In the genomic region with DNA sequence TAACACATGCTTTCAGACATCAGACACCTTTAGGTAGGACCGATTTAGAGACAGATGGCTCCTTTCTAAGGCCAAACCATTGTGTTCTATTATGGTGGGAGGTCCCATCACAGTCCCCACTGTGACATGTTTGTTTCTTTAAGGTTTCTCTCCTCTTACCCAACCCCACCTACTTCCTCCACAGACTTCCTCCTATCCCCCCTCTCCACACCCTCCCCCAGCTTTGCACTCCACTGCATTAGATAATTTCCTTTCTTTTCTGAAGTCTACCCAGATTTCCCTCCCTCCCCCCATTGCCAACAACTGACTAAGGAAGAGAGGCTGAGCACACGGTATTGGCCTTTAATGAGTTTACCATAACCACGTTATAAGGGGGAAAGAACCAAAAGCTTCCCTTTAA, we compare ENCODE assay signal across 8 mouse cellular contexts.
A peak's percentile ranks its signal among the peaks of the same experiment; 100 is the strongest.
DNase-seq lines count a peak whose midpoint lies in the region; ATAC-seq and TF ChIP-seq lines count a peak whose summit lies in the region.

No protein-coding gene starts in this region.

- DNase-seq in kidney, adult 9 months, result peak; percentile 51
- no peak for DNase-seq in kidney, adult 11 months
- no peak for DNase-seq in liver, postnatal 0 days
- no peak for DNase-seq in layer of hippocampus, postnatal 25 days (ENCODE audit: extremely low spot score in 1 of 2, low spot score in 1 of 2)
- no peak for DNase-seq in layer of hippocampus, adult 8-10 months (ENCODE audit: low spot score in 2 of 2)

- H3K9me3 ChIP-seq in hindbrain, embryonic 13.5 days, result no peaks in the 10 kb centered on the region
- H3K9me3 ChIP-seq in liver, postnatal 0 days (ENCODE audit: low read length), result no peaks in the 10 kb centered on the region
- H3K9me3 ChIP-seq in stomach, embryonic 16.5 days (replicated peaks; ENCODE audit: control insufficient read depth, low read length), result no peaks in the 10 kb centered on the region

- TF ChIP-seq CTCF in cortical plate, adult 2 months (IDR thresholded peaks at IDR 0.05; ENCODE audit: extremely low read depth, insufficient read depth, low read length), result no peak
- no peak for TF ChIP-seq CTCF in liver, postnatal 0 days (IDR thresholded peaks at IDR 0.05; ENCODE audit: low read depth)

- H3K27me3 ChIP-seq in hindbrain, embryonic 13.5 days, result no peaks in the 10 kb centered on the region
- H3K27me3 ChIP-seq in liver, postnatal 0 days (ENCODE audit: insufficient read depth, low read length), result no peaks in the 10 kb centered on the region
- H3K27me3 ChIP-seq in stomach, embryonic 16.5 days (ENCODE audit: control insufficient read depth, insufficient read depth, low read length), result no peaks in the 10 kb centered on the region

- TF ChIP-seq POLR2A in cortical plate, adult 2 months (IDR thresholded peaks at IDR 0.05; ENCODE audit: extremely low read depth, insufficient read depth, low read length), result no peak

- no peaks in the 10 kb centered on the region for H3K36me3 ChIP-seq in hindbrain, embryonic 13.5 days
- H3K36me3 ChIP-seq in liver, postnatal 0 days (replicated peaks; ENCODE audit: insufficient read depth, low read length), result no peaks in the 10 kb centered on the region
- no peaks in the 10 kb centered on the region for H3K36me3 ChIP-seq in stomach, embryonic 16.5 days (ENCODE audit: control insufficient read depth, insufficient read depth, low read length)

- TF ChIP-seq EP300 in liver, postnatal 0 days (IDR thresholded peaks at IDR 0.05; ENCODE audit: low read depth), result no peak

- H3K9ac ChIP-seq in hindbrain, embryonic 13.5 days, result no peak overlapping the region
- H3K9ac ChIP-seq in liver, postnatal 0 days (replicated peaks), result no peak overlapping the region
- H3K9ac ChIP-seq in stomach, embryonic 16.5 days (ENCODE audit: low read length), result no peak overlapping the region

- WGBS in hindbrain, embryonic 13.5 days, result 26% methylated on average over 3 of the region's 3 CpGs
- 11% methylated on average over 3 of the region's 3 CpGs for WGBS in liver, postnatal 0 days (ENCODE audit: insufficient replicate concordance)
- WGBS in stomach, embryonic 16.5 days, result 19% methylated on average over 3 of the region's 3 CpGs

- H3K27ac ChIP-seq in cortical plate, adult 2 months (ENCODE audit: insufficient read depth, low read length), result peak overlapping the region; percentile 74
- H3K27ac ChIP-seq in hindbrain, embryonic 13.5 days, result peak overlapping the region; percentile 66; the same call in 1 of the 2 replicates
- H3K27ac ChIP-seq in liver, postnatal 0 days (ENCODE audit: low read depth), result peak overlapping the region; percentile 70
- H3K27ac ChIP-seq in stomach, embryonic 16.5 days (ENCODE audit: low read length), result 0 out of 2 replicates have a peak overlapping the region, but pooled peaks have one; percentile 47

- no peak overlapping the region for H3K4me3 ChIP-seq in cortical plate, adult 2 months (ENCODE audit: insufficient read depth, low read length)
- H3K4me3 ChIP-seq in hindbrain, embryonic 13.5 days, result no peak overlapping the region
- 0 out of 2 replicates have a peak overlapping the region, but pooled peaks have one; percentile 4 for H3K4me3 ChIP-seq in liver, postnatal 0 days (ENCODE audit: low read depth, low read length)
- no peak overlapping the region for H3K4me3 ChIP-seq in stomach, embryonic 16.5 days (replicated peaks; ENCODE audit: low read length)

- 0 out of 2 replicates have a peak, but pooled peaks have one; percentile 24 for ATAC-seq in hindbrain, embryonic 13.5 days (ENCODE audit: low FRiP score)
- ATAC-seq in liver, postnatal 0 days, result peak; percentile 62
- peak; percentile 40; the same call in 1 of the 2 replicates for ATAC-seq in stomach, embryonic 16.5 days (ENCODE audit: insufficient read depth, low FRiP score)

- H3K4me2 ChIP-seq in hindbrain, embryonic 13.5 days, result 0 out of 2 replicates have a peak overlapping the region, but pooled peaks have one; percentile 0
- H3K4me2 ChIP-seq in liver, postnatal 0 days (ENCODE audit: low read depth, low read length), result peak overlapping the region; percentile 45
- no peak overlapping the region for H3K4me2 ChIP-seq in stomach, embryonic 16.5 days (ENCODE audit: low read depth, low read length)

- no peaks in the 10 kb centered on the region; the same call in 1 of the 2 replicates for H3K4me1 ChIP-seq in cortical plate, adult 2 months (ENCODE audit: control insufficient read depth, insufficient read depth, low read length)
- H3K4me1 ChIP-seq in hindbrain, embryonic 13.5 days (replicated peaks), result peaks cover 25% of the 10 kb centered on the region
- peaks cover 9% of the 10 kb centered on the region; the same call in 1 of the 2 replicates for H3K4me1 ChIP-seq in liver, postnatal 0 days (ENCODE audit: insufficient read depth)
- H3K4me1 ChIP-seq in stomach, embryonic 16.5 days (ENCODE audit: control insufficient read depth, insufficient read depth, low read length), result no peaks in the 10 kb centered on the region
